Mouse (Mus musculus): ENCODE data around the gene Ncbp1.
"Not testable (repeated sequence)": the region's sequence is repeated elsewhere in the genome, so short reads cannot be mapped to it uniquely, and the experiment has no call there.

Gene Ncbp1

GRCm38 (mm10) chr4:46129311-46130004 is 9.0 kb upstream of the Ncbp1 start:
- DNase-seq: no peak

DNA sequence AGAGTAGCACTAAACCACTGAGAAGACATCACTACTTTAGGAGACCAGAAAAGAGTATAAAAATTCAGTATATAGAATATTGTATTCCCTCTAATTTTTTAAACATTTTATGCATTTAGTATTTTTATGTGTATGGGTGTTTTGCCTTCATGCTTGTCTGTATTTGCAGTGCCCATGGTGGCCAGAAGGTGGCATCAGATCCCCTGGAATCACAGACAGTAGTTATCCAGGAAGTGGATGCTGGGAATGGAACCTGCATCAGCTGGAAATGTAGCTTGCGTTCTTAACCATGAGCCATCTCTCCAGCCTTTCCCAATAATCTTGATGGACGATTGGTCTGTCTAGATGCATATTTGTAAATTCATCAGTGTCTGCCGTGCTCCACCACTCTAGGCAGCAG is 8.2 kb upstream of the Ncbp1 start:
- peak; percentile 71 for DNase-seq

GRCm38 (mm10) chr4:46131791-46132190 is 6.6 kb upstream of the Ncbp1 start:
- no peak for DNase-seq

- DNase-seq: no peak
These were observed 655 bp upstream of the Ncbp1 start for GRCm38 (mm10) chr4:46137629-46138286.

DNA sequence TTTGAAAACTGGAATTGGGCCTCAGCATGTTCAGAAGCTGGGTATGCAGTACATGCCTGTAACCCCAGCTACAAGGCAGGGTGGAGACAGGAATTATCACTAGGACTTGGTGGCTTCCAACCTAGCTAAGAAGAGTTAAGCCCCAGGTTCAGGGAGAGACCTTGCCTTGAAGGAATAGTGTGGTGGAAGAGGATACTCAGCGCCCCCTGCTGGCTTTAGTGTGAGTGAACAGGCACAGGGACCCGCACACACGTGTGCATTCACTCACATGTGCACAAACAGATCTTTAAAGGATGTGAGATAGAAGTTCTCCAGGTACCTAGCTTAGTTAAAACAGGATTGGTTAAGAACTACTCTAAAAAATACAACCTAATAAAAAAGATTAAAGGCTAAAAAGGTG is 5.9 kb downstream of the Ncbp1 start:
- DNase-seq: peak; percentile 53

GRCm38 (mm10) chr4:46146881-46147280 is 8.5 kb downstream of the Ncbp1 start:
- no peak for DNase-seq

- no peak for DNase-seq
These were observed 13.6 kb downstream of the Ncbp1 start for GRCm38 (mm10) chr4:46151903-46152544.

DNA sequence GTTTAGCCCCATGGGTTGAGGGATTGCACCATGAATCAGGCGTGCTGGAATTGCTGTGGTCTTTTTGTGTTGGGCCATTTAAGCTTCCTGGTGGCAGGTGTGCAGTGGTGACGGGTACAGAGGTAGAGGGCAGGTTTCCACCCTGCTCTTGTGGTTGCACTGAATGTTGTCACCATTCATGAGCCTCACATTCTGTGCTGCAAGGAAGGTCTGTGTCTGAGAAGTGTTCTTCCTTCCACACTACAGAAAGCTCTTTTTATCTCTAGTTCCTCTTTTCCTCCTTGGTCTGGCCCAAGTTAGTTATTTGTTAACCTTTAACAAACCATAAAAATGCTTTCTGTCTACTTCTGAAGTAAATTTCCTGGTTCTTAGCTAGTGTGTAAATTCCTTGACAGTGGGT is 25.6 kb downstream of the Ncbp1 start:
- DNase-seq: no peak

- no peak for DNase-seq
These were observed 27.4 kb downstream of the Ncbp1 start for GRCm38 (mm10) chr4:46165831-46166230.

- DNase-seq: no peak
These were observed 33.3 kb downstream of the Ncbp1 start for GRCm38 (mm10) chr4:46171761-46172160.

GRCm38 (mm10) chr4:46176313-46176712 is 37.9 kb downstream of the Ncbp1 start:
- no peak for DNase-seq

GRCm38 (mm10) chr4:46177018-46177417 is 38.6 kb downstream of the Ncbp1 start:
- DNase-seq: no peak

GRCm38 (mm10) chr4:46177496-46177895 is 39.1 kb downstream of the Ncbp1 start:
- DNase-seq: no peak

GRCm38 (mm10) chr4:46181168-46181567 is 42.8 kb downstream of the Ncbp1 start:
- no peak for DNase-seq

GRCm38 (mm10) chr4:46182181-46182580 is 43.8 kb downstream of the Ncbp1 start:
- DNase-seq: no peak

GRCm38 (mm10) chr4:46185423-46185822 is 47.0 kb downstream of the Ncbp1 start:
- no peak for DNase-seq

GRCm38 (mm10) chr4:46185890-46186289 is 47.5 kb downstream of the Ncbp1 start:
- DNase-seq: no peak

GRCm38 (mm10) chr4:46186466-46186865 is 48.1 kb downstream of the Ncbp1 start:
- no peak for DNase-seq

GRCm38 (mm10) chr4:46192011-46192410 is 53.6 kb downstream of the Ncbp1 start:
- DNase-seq: not testable (repeated sequence)

DNA sequence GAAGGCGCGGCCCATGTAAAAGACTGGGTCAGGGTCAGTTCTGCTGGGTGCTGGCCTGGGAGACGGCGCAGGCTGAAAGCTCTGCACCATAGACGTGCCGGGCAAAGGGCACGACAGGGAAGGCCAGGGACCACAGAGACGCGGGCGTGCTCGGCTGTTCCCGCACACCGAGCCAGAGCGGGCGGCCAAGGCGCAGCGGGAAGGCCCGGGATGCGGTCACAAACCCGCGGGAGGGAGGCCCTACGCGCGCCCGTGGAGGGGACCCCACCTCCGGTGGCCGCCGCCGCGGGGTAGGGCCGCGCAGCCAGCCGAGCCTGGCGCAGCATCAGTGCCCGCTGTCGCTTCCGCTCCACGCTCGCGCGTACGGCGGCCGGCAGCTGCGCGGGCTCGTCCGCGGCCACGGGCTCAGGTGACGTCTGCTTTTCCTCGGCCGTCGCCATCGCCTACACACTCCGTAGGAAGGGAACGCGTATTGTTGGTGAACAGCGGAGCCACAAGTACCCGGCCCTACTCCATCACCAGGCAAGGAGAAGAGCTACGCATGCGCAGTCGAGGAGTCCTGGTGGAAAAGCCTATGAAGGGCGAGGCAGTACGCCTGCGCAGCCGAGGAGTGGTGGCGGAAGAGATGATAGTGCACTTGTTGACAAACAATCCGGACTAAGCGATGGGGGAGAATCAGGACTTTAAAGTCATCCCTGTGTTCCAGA is 57.5 kb downstream of the Ncbp1 start, which contains the start of gene Xpa:
Gene Xpa (minus strand): TSS at position 531 of the 707 bp plus-strand sequence.
- DNase-seq: peak; percentile 98

DNA sequence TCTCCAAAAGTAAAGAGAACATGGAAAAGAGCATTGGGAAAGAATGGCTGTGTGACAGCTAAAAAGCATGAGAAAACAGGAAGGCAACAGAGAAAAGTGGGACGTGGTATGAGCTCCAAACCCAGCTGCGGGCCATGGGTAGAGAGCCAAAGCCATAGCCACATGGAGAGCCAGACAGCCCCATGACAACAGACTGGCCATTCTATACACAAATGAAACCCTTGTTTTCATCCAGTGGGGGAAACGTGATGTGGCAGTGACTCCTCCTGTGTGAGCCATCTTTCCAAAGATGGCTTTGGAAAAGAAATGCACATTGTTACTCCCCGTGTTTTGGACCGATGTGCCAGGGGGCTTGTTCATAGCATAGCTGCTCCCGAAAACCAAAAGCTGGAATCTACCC is 58.1 kb downstream of the Ncbp1 start:
- DNase-seq: no peak

DNA sequence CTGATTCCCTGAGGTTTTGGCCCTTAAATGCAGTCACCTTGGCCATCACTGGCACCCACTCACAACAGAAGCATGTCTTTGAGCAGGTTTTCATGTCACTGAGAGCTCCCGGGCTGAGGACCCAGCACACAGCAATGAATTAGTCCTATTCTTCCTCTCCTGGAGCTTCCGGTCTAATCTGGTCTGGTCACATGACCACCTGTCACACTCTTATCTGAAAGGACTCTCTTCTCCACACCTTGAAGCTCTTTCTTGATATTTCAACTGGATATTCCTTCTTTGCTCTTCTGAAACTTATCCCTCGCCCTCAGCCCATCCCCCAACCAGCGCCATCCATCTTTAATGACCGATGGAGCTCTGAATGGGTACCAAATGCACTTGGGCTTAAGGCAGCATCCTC is 59.7 kb downstream of the Ncbp1 start:
- DNase-seq: no peak

GRCm38 (mm10) chr4:46201834-46202561 is 63.6 kb downstream of the Ncbp1 start:
- DNase-seq: peak; percentile 65
